Mouse (Mus musculus): ENCODE results near the gene Plcg1. TPM values are rescaled to one million over a fixed set of nuclear protein-coding genes. Genes with fewer than 3 reads are reported as not detected.

The Plcg1 gene
- polyA plus RNA-seq, 1 experiment from 2014 or later = 50.4 TPM

DNA sequence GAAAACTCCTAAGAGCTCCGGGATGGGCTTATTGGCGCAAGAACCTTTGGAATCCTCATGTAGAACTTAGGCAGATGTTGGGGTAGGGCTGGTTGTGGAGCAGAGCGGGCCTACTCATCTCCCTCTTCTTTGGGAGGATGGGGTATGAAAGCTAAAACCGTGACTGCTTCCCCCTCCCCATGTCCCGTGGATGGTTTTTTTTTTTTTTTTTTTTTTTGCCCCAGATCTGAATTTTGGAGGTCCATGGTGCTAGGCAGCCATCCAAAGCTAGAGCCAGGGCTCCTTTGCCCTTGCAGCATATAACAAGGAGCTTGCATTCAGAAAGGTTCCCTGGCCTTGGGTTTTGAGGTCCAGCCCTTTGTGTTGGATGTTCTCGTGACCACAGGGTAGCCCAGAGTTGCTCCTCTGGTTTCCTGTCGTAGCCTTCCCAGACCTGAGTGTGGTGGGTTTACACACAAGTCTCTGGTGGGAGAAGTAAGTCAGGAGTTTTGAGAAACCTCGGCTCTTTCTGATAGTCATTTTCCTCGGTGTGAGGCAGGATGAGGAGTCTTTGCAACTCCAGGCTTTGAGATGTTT is 1.4 kb downstream of the Plcg1 start:
- no peaks in the 10 kb centered on the region for H3K27me3 ChIP-seq (replicated peaks; ENCODE audit: control insufficient read depth, insufficient read depth, low read length)
- peak overlapping the region; percentile 100 for H3K9ac ChIP-seq (ENCODE audit: low read depth, low read length)
- DNase-seq (ENCODE audit: low spot score) = no peak
- H3K27ac ChIP-seq (replicated peaks; ENCODE audit: low read depth, low read length) = peak overlapping the region; percentile 98
- WGBS = 22% methylated on average over 9 of the region's 9 CpGs
- ATAC-seq (ENCODE audit: low read depth) = no peak
- no peaks in the 10 kb centered on the region for H3K9me3 ChIP-seq (ENCODE audit: control insufficient read depth, low read length)
- peak overlapping the region; percentile 92 for H3K4me2 ChIP-seq (ENCODE audit: low read depth, low read length)
- H3K36me3 ChIP-seq (ENCODE audit: control insufficient read depth, insufficient read depth, low read length) = peaks cover 30% of the 10 kb centered on the region
- peak overlapping the region; percentile 98 for H3K4me3 ChIP-seq (ENCODE audit: low read depth, low read length)
- H3K4me1 ChIP-seq (ENCODE audit: control insufficient read depth, insufficient read depth, low read length) = peaks cover 28% of the 10 kb centered on the region

DNA sequence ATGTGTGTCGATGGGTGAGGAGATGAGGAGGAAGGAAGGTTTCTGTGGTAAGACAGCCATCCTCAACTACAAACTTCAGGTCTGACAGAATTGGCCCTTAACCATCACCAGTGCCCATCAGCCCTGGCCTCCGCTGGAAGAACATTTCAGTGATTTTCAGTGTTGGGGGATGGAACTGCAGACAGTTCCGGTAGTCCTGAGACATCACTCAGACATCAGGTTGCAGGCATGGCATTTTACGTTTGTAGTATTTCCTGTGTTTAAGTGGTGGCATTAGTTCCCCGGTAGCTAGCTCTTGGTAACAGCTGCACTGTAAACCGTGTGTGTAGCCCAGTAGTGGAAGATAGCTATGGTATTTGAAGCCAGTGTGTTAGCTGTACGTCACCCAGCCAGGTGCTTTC is 2.0 kb downstream of the Plcg1 start:
- H3K27ac ChIP-seq (replicated peaks; ENCODE audit: low read depth, low read length) = no peak overlapping the region

DNA sequence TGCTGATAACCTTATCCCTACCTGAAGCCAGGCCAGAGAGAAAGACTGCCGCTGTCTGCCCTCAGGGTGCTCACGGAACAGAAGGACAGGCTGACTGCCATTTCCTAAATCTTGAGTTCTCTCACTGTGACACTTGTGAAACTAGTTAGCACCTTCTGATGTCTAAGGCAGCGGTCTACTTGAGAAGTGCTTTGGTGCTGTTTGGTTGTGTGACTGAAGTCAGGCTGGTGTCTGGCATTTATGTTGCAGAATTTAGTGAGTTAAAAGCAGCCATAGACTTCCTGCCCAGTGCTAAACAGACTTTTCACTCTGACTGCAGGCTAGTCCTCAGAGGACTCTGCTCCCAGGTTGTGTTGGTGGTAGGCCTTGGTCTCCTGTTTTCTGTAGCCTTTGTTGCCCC is 3.2 kb downstream of the Plcg1 start:
- H3K4me3 ChIP-seq (ENCODE audit: low read depth, low read length) = no peak overlapping the region
- no peaks in the 10 kb centered on the region for H3K27me3 ChIP-seq (replicated peaks; ENCODE audit: control insufficient read depth, insufficient read depth, low read length)
- peaks cover 30% of the 10 kb centered on the region for H3K4me1 ChIP-seq (ENCODE audit: control insufficient read depth, insufficient read depth, low read length)
- H3K9ac ChIP-seq (ENCODE audit: low read depth, low read length) = no peak overlapping the region
- no peak for DNase-seq (ENCODE audit: low spot score)
- H3K4me2 ChIP-seq (ENCODE audit: low read depth, low read length) = peak overlapping the region; percentile 92
- H3K27ac ChIP-seq (replicated peaks; ENCODE audit: low read depth, low read length) = no peak overlapping the region
- no peaks in the 10 kb centered on the region for H3K9me3 ChIP-seq (ENCODE audit: control insufficient read depth, low read length)
- peaks cover 33% of the 10 kb centered on the region for H3K36me3 ChIP-seq (ENCODE audit: control insufficient read depth, insufficient read depth, low read length)
- no peak for ATAC-seq (ENCODE audit: low read depth)
- whole genome bisulfite sequencing = 81% methylated on average over 3 of the region's 3 CpGs

More for the DNA sequence above, 2.0 kb downstream of the Plcg1 start:
- peak overlapping the region; percentile 100 for H3K9ac ChIP-seq (ENCODE audit: low read depth, low read length)
- peak overlapping the region; percentile 98 for H3K4me3 ChIP-seq (ENCODE audit: low read depth, low read length)
- ATAC-seq (ENCODE audit: low read depth) (no peak), DNase-seq (ENCODE audit: low spot score) (no peak)
- H3K27me3 ChIP-seq (replicated peaks; ENCODE audit: control insufficient read depth, insufficient read depth, low read length) = no peaks in the 10 kb centered on the region
- H3K36me3 ChIP-seq (ENCODE audit: control insufficient read depth, insufficient read depth, low read length) = peaks cover 30% of the 10 kb centered on the region
- H3K4me1 ChIP-seq (ENCODE audit: control insufficient read depth, insufficient read depth, low read length) = peaks cover 28% of the 10 kb centered on the region
- H3K4me2 ChIP-seq (ENCODE audit: low read depth, low read length) = peak overlapping the region; percentile 92
- 31% methylated on average over 7 of the region's 7 CpGs for WGBS
- no peaks in the 10 kb centered on the region for H3K9me3 ChIP-seq (ENCODE audit: control insufficient read depth, low read length)

DNA sequence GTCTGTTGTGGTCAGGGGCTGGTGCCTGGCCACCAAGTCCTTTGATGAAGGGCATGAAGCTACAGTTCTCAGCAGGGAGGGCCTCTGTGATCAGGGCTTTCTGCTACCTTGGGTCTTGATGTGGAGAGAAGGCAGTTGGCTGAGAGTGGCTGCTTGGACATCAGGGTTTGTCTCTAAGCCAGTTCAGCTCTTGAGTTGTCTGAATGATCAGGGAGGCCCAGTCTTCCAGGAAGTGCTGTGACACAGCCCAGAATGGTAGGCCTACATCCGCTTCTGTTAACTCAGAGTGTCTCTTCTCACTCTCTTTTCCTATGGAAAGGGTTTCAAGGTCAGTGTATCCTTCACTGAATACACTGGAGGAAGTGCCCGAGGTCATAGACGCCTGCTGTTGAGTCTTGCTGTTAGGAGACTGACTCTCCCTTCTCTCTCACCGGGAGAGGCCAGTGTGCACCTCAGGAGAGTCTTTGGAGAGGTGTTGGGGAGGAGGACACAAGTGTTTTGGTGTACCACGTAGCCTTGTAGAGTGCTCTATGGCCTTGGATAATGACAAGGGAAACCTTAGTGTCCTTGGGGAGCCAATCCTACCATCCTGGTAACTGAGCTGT is 4.7 kb downstream of the Plcg1 start:
- no peak for DNase-seq (ENCODE audit: low spot score)
- H3K27ac ChIP-seq (replicated peaks; ENCODE audit: low read depth, low read length) = no peak overlapping the region
- ATAC-seq (ENCODE audit: low read depth) = no peak
- H3K4me3 ChIP-seq (ENCODE audit: low read depth, low read length) = no peak overlapping the region
- no peaks in the 10 kb centered on the region for H3K27me3 ChIP-seq (replicated peaks; ENCODE audit: control insufficient read depth, insufficient read depth, low read length)
- no peaks in the 10 kb centered on the region for H3K9me3 ChIP-seq (ENCODE audit: control insufficient read depth, low read length)
- H3K9ac ChIP-seq (ENCODE audit: low read depth, low read length) = no peak overlapping the region
- no peak overlapping the region for H3K4me2 ChIP-seq (ENCODE audit: low read depth, low read length)
- peaks cover 38% of the 10 kb centered on the region for H3K36me3 ChIP-seq (ENCODE audit: control insufficient read depth, insufficient read depth, low read length)
- H3K4me1 ChIP-seq (ENCODE audit: control insufficient read depth, insufficient read depth, low read length) = peaks cover 40% of the 10 kb centered on the region
- WGBS = 81% methylated on average over 5 of the region's 5 CpGs

DNA sequence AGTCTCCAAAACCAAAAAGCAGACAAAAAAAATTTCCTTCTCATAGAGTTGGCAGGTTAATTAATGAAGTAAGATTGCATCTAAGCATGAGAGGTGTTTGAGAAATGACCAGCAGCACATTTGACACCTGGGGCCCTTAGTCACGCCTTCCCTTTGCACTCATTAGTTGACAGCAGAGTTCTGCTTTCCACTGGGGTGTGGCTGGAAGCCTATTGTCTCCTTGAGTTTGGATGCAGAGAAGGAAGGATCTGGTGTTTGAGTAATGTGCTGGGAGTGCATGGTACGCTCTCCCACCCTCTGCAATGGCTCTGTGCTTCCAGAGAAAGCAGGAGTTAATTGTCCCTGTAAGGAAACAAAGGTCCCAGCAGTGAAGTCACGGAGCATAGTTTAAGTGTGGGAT is 5.4 kb downstream of the Plcg1 start:
- no peaks in the 10 kb centered on the region for H3K9me3 ChIP-seq (ENCODE audit: control insufficient read depth, low read length)
- DNase-seq (ENCODE audit: low spot score) = no peak
- H3K36me3 ChIP-seq (ENCODE audit: control insufficient read depth, insufficient read depth, low read length) = peaks cover 44% of the 10 kb centered on the region
- ATAC-seq (ENCODE audit: low read depth) = no peak
- 92% methylated on average over 3 of the region's 3 CpGs for WGBS
- no peak overlapping the region for H3K4me2 ChIP-seq (ENCODE audit: low read depth, low read length)
- H3K4me3 ChIP-seq (ENCODE audit: low read depth, low read length) = no peak overlapping the region
- H3K4me1 ChIP-seq (ENCODE audit: control insufficient read depth, insufficient read depth, low read length) = peaks cover 41% of the 10 kb centered on the region
- no peaks in the 10 kb centered on the region for H3K27me3 ChIP-seq (replicated peaks; ENCODE audit: control insufficient read depth, insufficient read depth, low read length)
- no peak overlapping the region for H3K27ac ChIP-seq (replicated peaks; ENCODE audit: low read depth, low read length)
- no peak overlapping the region for H3K9ac ChIP-seq (ENCODE audit: low read depth, low read length)

DNA sequence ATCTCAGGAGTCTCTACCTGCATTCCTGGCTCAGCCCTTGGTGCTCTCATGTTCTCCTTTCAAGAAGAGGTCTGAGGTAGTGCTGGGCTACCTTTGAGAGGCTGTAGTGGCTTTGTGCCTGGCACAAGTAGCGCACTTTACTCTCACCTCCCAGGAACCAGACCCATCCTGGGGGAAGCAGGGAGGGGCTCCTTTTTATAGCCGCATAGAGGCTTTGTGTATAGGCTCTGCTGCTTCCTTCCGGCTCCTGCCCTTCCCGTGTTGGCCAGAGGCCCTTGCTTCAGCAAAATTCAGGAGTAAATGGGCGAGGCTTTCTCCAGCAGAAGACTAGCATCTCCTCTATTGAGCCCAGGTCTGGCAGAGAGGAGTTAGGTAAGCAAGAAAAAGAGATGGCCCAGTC is 7.3 kb downstream of the Plcg1 start:
- Histone ChIP-seq H3K4me2 (ENCODE audit: low read depth, low read length) (no peak overlapping the region), H3K4me3 (ENCODE audit: low read depth, low read length) (no peak overlapping the region), H3K36me3 (ENCODE audit: control insufficient read depth, insufficient read depth, low read length) (peaks cover 56% of the 10 kb centered on the region), H3K9ac (ENCODE audit: low read depth, low read length) (no peak overlapping the region), H3K9me3 (ENCODE audit: control insufficient read depth, low read length) (no peaks in the 10 kb centered on the region), H3K27ac (replicated peaks; ENCODE audit: low read depth, low read length) (no peak overlapping the region), H3K27me3 (replicated peaks; ENCODE audit: control insufficient read depth, insufficient read depth, low read length) (no peaks in the 10 kb centered on the region), H3K4me1 (ENCODE audit: control insufficient read depth, insufficient read depth, low read length) (peaks cover 35% of the 10 kb centered on the region)
- ATAC-seq (ENCODE audit: low read depth) (no peak), DNase-seq (ENCODE audit: low spot score) (no peak)
- WGBS = 73% methylated on average over 5 of the region's 5 CpGs

DNA sequence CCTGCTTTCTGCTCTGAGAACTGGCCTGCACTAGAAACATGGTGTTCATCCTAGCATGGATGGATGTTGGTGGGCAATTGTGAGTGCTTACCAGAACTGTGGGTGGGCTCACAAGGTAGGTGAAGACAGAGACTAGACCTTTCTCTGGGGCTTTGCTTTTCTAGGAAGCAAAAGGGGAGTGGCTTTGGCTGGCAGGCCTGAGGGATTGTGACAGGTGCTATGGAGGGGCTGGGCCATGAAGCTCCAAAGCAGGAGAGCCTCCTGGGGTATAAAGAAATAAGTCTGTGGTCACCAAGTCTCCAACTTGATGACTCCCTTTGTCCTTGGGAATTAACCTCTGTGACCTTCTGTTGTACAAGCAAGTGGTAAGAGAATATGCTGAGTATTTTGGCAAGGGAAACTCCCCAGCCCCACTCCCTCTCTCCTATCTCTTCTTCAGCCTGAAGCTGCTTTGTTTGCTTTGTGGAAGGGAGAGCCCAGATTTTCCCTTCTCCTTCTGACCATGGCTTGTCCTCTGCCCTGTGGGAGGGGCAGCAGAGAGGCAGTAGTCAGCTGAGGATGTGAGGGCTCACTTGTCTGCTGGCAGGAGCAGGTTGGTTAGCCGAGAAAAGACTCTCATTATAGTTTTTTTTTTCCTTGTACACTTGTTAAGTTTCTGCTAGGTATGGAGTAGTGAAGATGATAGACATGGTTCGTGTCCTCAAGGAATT is 8.7 kb downstream of the Plcg1 start:
- no peak overlapping the region for H3K4me3 ChIP-seq (ENCODE audit: low read depth, low read length)
- no peaks in the 10 kb centered on the region for H3K27me3 ChIP-seq (replicated peaks; ENCODE audit: control insufficient read depth, insufficient read depth, low read length)
- no peak overlapping the region for H3K4me2 ChIP-seq (ENCODE audit: low read depth, low read length)
- no peaks in the 10 kb centered on the region for H3K9me3 ChIP-seq (ENCODE audit: control insufficient read depth, low read length)
- H3K27ac ChIP-seq (replicated peaks; ENCODE audit: low read depth, low read length) = 0 out of 2 replicates have a peak overlapping the region, but pooled peaks have one; percentile 10
- peaks cover 56% of the 10 kb centered on the region for H3K36me3 ChIP-seq (ENCODE audit: control insufficient read depth, insufficient read depth, low read length)
- WGBS = 59% methylated on average over 2 of the region's 2 CpGs
- H3K4me1 ChIP-seq (ENCODE audit: control insufficient read depth, insufficient read depth, low read length) = peaks cover 23% of the 10 kb centered on the region
- no peak for ATAC-seq (ENCODE audit: low read depth)
- H3K9ac ChIP-seq (ENCODE audit: low read depth, low read length) = no peak overlapping the region
- DNase-seq (ENCODE audit: low spot score) = no peak

DNA sequence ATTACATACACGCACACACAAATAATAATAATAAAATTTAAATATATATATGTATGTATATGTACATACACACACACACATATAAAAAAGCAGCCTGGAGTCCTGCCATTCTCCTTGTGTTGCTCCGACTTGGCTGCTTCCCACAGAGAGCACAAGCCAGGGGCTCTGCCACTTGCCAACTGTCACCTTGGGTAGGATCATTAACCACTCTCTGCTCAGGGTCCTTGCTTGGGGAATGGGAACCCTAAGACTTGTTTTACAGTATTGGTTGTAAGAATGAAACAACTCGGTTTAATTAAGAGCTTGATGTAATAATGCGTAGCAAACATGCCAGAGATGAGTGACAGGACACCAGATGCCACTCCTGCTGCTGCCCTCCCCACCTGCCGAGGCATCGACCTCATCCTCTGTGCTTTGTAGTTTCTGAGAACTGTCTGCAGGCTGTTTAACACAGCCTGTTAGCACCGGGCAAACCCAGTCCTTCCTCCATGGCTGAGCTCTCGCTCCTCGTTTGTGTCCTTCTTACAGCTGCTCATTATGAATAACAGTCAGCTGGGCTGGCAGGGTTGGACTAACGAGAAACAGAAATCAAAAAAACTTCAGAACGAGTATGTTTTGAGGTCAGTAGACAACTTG is 9.5 kb downstream of the Plcg1 start:
- Histone ChIP-seq H3K4me3 (ENCODE audit: low read depth, low read length) (no peak overlapping the region), H3K4me2 (ENCODE audit: low read depth, low read length) (no peak overlapping the region), H3K9ac (ENCODE audit: low read depth, low read length) (no peak overlapping the region), H3K36me3 (ENCODE audit: control insufficient read depth, insufficient read depth, low read length) (peaks cover 48% of the 10 kb centered on the region), H3K4me1 (ENCODE audit: control insufficient read depth, insufficient read depth, low read length) (peaks cover 24% of the 10 kb centered on the region), H3K9me3 (ENCODE audit: control insufficient read depth, low read length) (no peaks in the 10 kb centered on the region), H3K27ac (replicated peaks; ENCODE audit: low read depth, low read length) (peak overlapping the region; percentile 66), H3K27me3 (replicated peaks; ENCODE audit: control insufficient read depth, insufficient read depth, low read length) (no peaks in the 10 kb centered on the region)
- WGBS = 49% methylated on average over 11 of the region's 11 CpGs
- DNase-seq (ENCODE audit: low spot score) (no peak), ATAC-seq (ENCODE audit: low read depth) (no peak)

Measured in embryonic facial prominence, embryonic 14.5 days (tissue).